Mouse (Mus musculus) lung, postnatal 0 days (tissue): ENCODE measurements at regions not wholly inside any gene's neighbourhood (a gene's known extent, or its start where the extent isn't known, plus 50 kb on each side); places are given as distances from the start of the nearest gene placed in this dataset.

ENCODE experiments used
- CTCF ChIP-seq: IDR thresholded peaks from 2 replicates; pipeline ENCODE4 v1.5.1; 2016; ENCODE audit warnings: antibody characterized with exemption, mild to moderate bottlenecking
- EP300 ChIP-seq: IDR thresholded peaks from 2 replicates; pipeline ENCODE4 v1.6.1; 2016; ENCODE audit warnings: antibody characterized with exemption, mild to moderate bottlenecking, control low read depth

GRCm38 (mm10) chr11:65352516-65352915 is 82.7 kb upstream of the Myocd start:
- TF ChIP-seq CTCF: no peak
- TF ChIP-seq EP300: no peak
